Mouse (Mus musculus) WW6 (cell line): Measurements from ENCODE around the gene Pde4c.
A peak's percentile ranks its signal among the peaks of the same experiment; 100 is the strongest.

ENCODE experiments used
- DNase-seq: peaks from one replicate; pipeline ENCODE4 v3.0.0-alpha.2; 2013; ENCODE audit warnings: low read depth, low spot score

Pde4c gene

GRCm38 (mm10) chr8:70766571-70767440, 43.3 kb downstream of the Pde4c start:
- DNase-seq: peak; percentile 76

DNA sequence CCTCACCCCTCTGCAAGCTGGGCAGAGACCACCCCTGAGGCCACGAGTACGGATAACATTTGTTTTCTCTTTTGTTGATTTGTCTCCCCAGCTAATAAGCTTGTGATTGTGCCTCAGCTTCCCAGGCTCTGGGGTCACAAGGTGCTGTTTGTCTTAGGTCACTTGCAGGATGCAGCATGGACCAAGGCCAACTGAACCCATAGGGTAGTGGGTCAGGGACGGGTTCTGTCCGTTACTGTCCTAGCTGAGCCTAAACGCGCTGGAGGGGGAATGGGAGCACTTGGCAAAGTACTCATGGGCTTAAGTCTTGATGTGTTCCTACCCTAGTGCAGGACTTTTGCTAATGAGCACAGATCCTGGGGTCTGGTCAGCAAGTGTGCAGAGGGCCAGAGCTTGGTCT, 44.0 kb downstream of the Pde4c start:
- DNase-seq: no peak

DNA sequence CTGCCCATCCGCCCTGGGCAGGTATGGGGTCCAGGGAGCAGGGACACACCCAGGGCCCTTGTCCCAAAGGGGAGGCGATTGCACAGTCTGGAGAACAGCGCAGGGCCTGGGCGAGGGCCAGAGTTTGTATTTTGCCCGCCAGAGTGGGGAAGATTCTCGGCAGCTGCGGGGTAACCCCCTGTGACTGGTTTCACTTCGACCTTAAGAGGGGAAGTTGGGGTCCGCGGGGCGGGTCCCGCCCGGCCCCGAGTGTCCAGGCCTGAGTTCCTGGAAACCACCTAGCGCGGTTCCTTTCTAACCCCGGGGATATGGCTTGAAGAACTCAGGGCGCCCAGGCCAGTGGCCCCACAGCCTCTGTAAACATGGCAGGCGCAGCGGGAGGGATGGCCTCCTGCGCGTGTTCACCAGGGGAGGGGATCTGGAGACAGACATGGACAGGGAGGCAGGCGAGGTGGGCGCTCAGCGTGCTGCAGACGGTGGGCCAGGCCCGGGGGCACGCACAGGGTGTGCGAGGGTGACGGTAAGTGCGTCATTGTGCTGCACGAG, 44.8 kb downstream of the Pde4c start:
- DNase-seq: no peak

DNA sequence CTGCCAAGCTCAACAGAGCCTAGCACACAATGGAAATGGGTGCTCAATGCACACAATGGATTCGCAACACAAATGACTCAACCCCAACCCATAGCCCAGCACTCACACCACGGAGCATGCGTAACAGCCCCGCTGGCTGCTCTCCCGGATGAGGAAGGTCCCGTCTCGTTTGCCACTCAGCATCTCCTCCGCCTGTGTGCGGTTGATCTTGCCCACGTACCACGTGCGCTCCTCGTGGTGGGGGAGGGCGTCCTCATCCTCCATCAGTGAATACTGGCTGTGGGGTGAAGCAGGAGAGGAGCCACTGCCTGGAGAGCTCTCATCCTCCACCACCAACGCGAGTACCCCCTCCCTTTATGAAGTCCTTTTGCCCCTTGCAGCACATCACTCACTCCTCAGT, 45.4 kb downstream of the Pde4c start:
- no peak for DNase-seq

- peak; percentile 98 for DNase-seq
Observed at GRCm38 (mm10) chr8:70769359-70769758, 45.8 kb downstream of the Pde4c start.

DNA sequence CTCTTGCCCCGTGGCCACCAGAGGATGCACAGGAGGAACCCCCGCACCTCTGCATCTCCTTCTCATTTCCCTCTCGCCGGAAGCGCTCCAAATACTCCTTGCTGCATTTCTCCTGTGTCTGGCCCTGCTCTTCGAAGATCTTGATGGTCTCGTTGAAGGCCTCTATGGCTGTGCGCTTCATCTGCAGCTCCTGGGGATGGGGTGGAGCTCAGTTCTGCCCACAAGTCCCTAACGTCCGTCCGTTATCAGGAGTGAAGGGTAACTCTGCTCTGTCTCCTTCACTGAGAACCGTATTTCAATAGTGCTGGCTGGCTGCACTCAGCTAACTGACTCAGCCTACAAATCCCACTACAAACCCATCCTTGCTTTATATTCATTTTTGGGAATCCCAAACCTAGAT, 46.3 kb downstream of the Pde4c start:
- DNase-seq: no peak

DNA sequence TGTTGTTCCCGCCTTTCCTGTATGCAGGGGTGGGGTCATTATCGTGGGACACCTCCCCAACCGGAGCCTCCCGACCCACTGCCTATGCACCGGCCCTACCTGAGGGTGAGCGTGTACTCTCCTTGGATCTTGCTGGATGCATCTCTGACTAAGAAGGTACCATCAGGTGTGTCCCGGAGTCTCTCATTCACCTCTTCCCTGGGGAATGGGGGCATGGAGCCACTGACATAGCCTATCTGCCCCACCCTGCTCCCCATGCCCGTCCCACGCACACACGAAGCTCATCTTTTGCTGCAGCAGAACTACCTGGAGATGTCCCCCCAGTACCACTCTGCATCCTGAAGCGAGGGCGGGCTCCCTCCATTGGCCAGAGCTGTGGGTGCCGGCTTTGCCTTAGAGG, 47.2 kb downstream of the Pde4c start:
- no peak for DNase-seq

- DNase-seq: no peak
Observed at GRCm38 (mm10) chr8:70771217-70771616, 47.7 kb downstream of the Pde4c start.

GRCm38 (mm10) chr8:70772075-70772474, 48.6 kb downstream of the Pde4c start:
- DNase-seq: no peak

DNA sequence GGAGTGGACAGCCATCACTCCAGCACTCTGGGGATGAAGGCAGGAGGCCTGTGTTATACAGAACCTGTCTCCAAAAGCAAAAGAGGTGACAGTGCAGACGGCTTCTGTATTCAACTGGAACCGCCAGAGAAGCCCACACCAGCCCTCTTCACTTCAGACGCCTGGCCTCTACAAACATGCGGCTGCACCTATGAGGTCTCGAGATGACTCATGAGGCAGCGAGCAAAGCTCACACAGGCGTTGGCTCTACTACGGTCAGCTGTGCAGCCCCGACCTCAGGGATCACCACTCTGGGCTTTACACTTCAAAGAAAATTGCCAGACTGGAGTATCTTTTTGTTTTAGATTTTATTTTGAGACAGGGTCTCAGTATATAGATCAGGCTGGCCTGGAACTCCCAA, 49.4 kb downstream of the Pde4c start:
- DNase-seq: no peak

DNA sequence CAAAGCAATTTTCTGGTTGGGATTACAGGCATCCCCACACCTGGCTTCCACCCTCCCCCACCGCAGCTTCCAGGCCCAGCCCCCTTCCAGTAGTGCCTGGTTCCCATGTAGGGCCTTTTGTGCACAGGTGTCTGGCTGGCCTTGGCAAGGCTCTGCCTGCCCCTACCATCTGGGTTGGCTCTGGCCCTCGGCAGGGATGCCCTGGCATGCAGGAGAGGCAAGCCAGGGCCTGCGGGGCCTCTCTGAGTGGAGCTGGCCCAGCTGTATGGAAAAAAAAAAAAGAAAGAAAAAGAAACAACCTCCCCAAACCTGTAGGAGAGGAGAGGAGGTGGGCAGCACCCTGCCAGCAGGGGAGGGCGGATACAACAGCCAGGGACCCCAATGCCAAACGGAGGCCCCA, 49.9 kb downstream of the Pde4c start:
- no peak for DNase-seq

DNA sequence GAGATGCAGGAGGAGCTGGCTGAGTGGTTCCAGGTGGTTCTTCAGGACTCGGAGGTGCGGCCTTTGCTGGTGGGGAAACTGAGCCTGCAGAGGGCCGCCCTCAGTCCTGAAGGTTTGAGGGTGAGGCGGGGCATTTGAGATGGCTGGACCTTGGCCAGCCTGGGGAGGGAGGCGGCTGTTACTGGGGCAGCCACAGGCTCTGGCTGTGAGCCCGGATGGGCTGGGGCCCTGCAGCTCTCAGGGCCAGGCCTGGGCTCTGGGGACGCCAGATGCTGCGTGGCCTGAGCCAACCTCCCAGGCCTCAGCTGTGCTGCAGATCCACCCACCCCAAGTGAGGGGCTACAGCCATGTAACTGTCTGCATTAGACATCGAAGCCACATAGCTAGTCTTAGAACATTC, 50.3 kb downstream of the Pde4c start:
- no peak for DNase-seq

DNA sequence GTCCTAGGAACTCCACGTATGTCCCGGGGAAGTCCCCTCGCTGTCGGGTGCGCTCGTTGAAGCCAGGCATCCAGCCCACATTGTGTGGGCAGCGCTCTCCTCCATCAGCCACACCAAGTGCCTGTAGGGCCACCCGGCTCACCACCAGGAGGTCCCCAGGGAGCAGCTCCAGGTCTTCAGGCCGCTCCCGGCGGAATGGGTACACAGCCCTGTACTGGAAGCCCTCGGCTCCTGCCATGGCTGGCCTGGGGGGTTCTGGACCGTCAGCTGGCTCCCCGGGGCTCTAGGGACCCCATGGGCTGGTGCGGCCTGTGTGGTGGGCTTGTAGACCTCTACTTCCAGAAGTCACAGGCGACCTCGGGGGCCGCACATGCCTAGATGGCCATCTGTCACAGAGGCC, 51.2 kb downstream of the Pde4c start:
- DNase-seq: no peak

GRCm38 (mm10) chr8:70775227-70775626, 51.7 kb downstream of the Pde4c start:
- DNase-seq: no peak

DNA sequence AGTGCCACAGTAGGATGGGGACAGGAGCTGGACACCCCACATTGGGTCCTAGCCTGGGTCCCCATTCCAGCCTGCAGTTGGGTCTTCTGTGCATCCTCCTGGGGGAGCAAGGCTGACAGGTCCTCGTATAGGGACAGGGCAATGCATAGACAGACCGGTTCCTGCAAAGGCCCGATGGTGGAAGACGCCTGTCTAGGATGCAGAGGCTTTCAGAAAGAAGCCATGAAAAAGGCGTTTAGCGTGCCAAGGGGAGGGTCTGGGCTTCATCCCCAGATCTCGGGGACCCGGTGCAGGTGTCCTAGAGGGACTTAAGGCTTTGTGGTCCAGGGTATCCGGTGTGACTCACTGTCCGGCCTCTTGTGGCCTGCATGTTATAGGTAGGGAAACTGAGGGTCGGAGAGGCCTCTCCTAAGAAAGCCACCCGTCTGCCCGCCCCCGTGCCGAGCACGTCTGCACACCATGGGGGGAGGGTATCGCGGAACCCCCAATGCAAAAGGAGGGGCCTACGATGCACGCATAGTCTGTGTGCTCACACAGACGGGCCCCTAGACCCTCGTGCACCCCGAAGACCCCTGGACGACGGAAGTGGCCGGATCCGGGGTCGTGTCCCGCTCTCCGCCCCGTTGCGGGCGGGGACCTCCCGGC, 52.5 kb downstream of the Pde4c start:
- DNase-seq: no peak

DNA sequence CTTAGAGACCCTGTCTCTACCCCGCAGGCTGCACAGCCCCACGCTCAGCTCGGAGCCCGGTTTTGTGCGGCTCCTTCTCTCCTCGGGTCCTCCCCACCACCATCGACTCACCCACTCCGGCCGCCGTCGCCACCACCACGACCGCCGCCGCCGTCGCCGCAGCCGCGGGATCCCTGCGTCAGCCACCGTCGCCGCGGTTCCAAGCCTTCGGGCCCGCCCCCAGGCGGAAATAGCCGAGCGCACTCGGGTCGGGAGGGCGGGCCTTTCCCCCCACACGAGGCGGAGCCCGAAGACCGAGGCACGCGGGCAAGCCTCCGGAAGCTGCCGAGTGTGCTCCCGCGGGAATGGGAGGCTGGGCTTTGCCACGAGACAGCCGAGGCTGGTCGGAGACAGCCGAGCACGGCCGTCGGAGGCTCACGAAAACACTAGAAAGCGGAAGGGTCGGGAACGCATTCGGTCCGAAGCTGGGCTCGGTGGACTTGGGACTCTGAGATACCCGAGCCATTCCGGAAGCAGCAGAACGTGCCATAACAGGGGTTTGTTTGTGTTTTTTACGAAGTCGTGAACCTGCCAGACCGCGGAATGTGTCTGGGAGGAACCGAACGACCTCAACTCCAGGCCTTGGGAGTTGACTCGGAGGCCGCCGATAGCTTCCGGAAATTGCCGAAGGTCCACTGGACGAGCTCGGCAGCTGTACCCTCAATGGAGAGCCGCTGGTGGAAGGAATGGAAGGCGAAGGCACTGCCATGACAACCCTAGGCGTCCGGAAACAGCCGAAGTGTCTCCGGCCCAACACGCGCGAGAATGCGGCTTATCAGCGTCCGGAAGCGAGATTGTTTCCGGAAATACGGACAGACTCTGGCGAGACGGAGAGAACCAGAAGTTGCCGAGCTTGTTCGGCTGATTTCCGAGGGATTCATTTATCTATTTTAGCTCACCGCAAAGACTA, 53.2 kb downstream of the Pde4c start, which contains the start of gene Pik3r2:
Pik3r2 (minus strand) TSS at position 218 of the 949 bp plus-strand sequence.
- DNase-seq: peak; percentile 94

GRCm38 (mm10) chr8:70780093-70780492, 56.6 kb downstream of the Pde4c start:
- DNase-seq: no peak

DNA sequence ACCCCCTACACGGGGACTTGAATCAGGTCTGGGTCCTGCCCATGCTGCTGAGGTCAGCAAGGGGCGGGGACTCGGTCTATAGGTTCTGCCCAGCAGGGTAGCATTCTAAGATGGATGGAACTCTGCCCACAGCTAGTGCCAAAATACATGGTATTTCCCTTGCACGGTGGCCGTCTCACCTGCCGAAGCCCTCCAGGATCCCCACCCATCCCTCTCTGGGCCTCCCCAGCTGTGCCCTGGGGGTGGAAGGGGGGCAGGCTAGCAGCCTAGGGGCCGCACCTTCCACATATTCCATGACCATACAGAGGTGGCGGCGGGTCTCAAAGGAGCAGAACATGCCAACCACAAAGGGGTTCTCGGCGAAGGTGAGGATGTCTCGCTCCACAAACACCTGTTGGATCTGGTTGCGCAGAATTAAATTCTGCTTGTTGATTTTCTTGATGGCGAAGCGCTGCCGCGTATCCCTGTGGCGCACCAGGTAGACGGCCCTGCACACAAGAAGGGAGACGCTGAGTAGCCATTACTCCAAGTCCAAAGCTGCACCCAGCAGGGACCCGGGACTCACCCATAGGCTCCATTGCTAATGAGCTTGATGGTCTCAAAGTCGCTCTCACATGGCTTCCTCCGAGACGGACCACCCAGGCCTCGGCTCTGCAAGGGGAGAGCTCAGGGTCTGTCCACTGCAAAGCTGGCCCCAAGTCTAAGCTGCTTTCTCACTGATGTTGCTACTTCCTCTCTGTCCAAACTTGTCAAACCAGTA, 63.0 kb downstream of the Pde4c start:
- DNase-seq: no peak

DNA sequence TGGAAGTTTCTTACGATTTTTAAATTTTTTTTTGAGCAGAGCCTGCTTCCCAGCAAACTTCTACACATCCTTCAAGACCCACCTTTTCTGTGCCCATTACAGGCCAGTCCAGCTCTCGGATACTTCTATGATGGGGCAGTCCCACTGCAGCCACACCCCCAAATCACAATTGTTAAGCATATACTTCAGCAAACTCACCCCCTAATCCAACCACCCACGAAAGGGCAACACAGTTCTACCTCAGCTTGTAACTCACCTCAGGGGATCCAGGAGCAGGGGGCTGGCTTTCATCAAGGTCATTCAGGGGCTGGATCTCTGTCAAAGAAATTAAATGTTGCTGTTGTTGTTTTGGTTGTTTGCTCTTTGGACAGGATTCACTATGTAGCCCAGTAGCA, 63.5 kb downstream of the Pde4c start:
- DNase-seq: no peak

DNA sequence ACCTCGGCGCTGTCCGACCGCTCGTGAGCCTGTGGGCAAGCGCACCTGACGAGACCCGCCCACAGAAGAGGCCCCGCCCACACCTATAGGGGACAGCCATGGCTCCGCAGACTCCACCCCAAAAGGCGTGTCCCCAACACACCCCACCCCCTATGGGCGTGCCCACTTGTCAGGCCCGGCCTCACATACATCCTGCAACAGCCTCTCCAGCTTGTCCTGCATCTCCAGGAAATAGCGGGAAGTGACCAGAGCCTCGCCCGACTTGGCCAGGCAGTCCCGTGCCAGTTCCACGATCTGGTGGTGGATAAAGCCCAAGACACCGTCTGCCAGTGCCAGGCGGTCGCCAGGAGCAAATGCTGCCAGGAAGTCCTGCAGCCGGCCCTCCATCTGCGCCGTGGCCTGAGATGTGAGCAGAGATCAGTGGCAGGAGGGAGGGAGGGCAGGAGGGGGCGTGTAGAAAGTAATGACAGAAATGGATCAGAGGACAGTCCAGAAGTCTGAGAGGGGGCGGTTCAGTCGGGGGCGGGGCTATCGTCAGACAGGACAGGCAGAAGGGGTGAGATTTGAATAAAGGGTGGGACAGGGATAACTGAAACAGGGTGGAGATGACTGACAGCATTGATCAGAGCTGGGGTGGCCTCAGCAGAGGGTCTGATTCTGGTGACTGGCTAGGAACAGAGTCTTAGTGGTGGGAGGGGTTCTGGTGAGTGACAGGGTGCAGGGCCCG, 64.6 kb downstream of the Pde4c start:
- DNase-seq: peak; percentile 90
